In genomic region chr9:52217636-52218035, GRCm38 (mm10) we compare ENCODE assay signal across 20 mouse cellular contexts. TPM values are rescaled to one million over a fixed set of nuclear protein-coding genes. Genes with fewer than 3 reads are reported as not detected.
DNase-seq lines count a peak whose midpoint lies in the region; ATAC-seq and TF ChIP-seq lines count a peak whose summit lies in the region.
"Had no signal": no experiment of that assay in that cellular context is flagged by ENCODE, and none has a peak within 500 bp of the region (broad histone marks: within the 10 kb centered on the region; RNA-seq: fewer than 3 reads in every experiment).

No protein-coding gene starts in this region.

- H3K4me3 ChIP-seq in kidney, embryonic 15.5 days (replicated peaks) = no peak overlapping the region
- H3K4me3 ChIP-seq in CH12.LX (replicated peaks in 1 of 3; ENCODE audit: low read depth in 2 of 3, low read length in 2 of 3, poor library complexity in 1 of 3) = no peak overlapping the region
- no peak overlapping the region for H3K4me3 ChIP-seq in stomach, postnatal 0 days (ENCODE audit: low read depth, low read length)
- H3K4me3 ChIP-seq: forebrain, embryonic 12.5 days; heart, embryonic 10.5 days; hindbrain, embryonic 15.5 days; limb, embryonic 15.5 days; midbrain, embryonic 12.5 days; myocyte had no signal

- no peaks in the 10 kb centered on the region for H3K4me1 ChIP-seq in kidney, embryonic 15.5 days
- peaks cover 2 to 17% of the 10 kb centered on the region in 2 experiments; a peak in 2 of 4 replicates for H3K4me1 ChIP-seq in CH12.LX (ENCODE audit: control insufficient read depth in 1 of 2, insufficient read depth in 2 of 2)
- H3K4me1 ChIP-seq in stomach, postnatal 0 days (replicated peaks; ENCODE audit: control insufficient read depth, insufficient read depth) = no peaks in the 10 kb centered on the region
- H3K4me1 ChIP-seq: forebrain, embryonic 12.5 days; hindbrain, embryonic 15.5 days; limb, embryonic 15.5 days; midbrain, embryonic 12.5 days had no signal

- no peaks in the 10 kb centered on the region for H3K79me2 ChIP-seq in CH12.LX (replicated peaks; ENCODE audit: control insufficient read depth, extremely low read depth, insufficient read depth, poor library complexity, severe bottlenecking)

- no peaks in the 10 kb centered on the region for H3K36me3 ChIP-seq in kidney, embryonic 15.5 days
- no peaks in the 10 kb centered on the region for H3K36me3 ChIP-seq in CH12.LX (replicated peaks in 1 of 2; ENCODE audit: control insufficient read depth in 1 of 2, insufficient read depth in 1 of 2, low read length in 1 of 2)
- H3K36me3 ChIP-seq in stomach, postnatal 0 days (ENCODE audit: control insufficient read depth, insufficient read depth, low read length) = no peaks in the 10 kb centered on the region
- H3K36me3 ChIP-seq: forebrain, embryonic 12.5 days; heart, embryonic 10.5 days; hindbrain, embryonic 15.5 days; limb, embryonic 15.5 days; midbrain, embryonic 12.5 days had no signal

- TF ChIP-seq EP300 in CH12.LX (IDR thresholded peaks at IDR 0.05; ENCODE audit: low read length) = no peak
- TF ChIP-seq EP300 in stomach, postnatal 0 days (optimal IDR thresholded peaks at IDR 0.05) = no peak

- 12% methylated on average over 4 of the region's 4 CpGs for WGBS in kidney, embryonic 15.5 days
- 50% methylated on average over 4 of the region's 4 CpGs for whole genome bisulfite sequencing in stomach, postnatal 0 days

- peak; percentile 40 for DNase-seq in kidney, adult 11 months
- no peak for DNase-seq in CH12.LX (ENCODE audit: extremely low read depth)
- DNase-seq in adrenal gland, postnatal 25 days = peak; percentile 22
- peak; percentile 61 for DNase-seq in kidney, postnatal 14 days
- DNase-seq in stomach, postnatal 0 days (ENCODE audit: low spot score) = no peak
- DNase-seq in layer of hippocampus, postnatal 36 days = no peak
- DNase-seq: cerebellum, adult 11 months; cerebellum, postnatal 14 days; gastrocnemius, postnatal 10 days; heart, postnatal 14 days; thymus, adult 2 months had no signal

- no peaks in the 10 kb centered on the region for H3K9me3 ChIP-seq in kidney, embryonic 15.5 days (replicated peaks)
- no peaks in the 10 kb centered on the region for H3K9me3 ChIP-seq in CH12.LX (replicated peaks; ENCODE audit: low read length)
- H3K9me3 ChIP-seq in stomach, postnatal 0 days (ENCODE audit: control insufficient read depth, low read length) = no peaks in the 10 kb centered on the region
- H3K9me3 ChIP-seq: forebrain, embryonic 12.5 days; heart, embryonic 10.5 days; hindbrain, embryonic 15.5 days; limb, embryonic 15.5 days; midbrain, embryonic 12.5 days had no signal

- TF ChIP-seq CTCF in CH12.LX (conservative IDR thresholded peaks at IDR 0.05 in 1 of 2, IDR thresholded peaks at IDR 0.05 in 1 of 2; ENCODE audit: low read depth in 2 of 2, low read length in 2 of 2) = no peak
- no peak for TF ChIP-seq CTCF in stomach, postnatal 0 days (IDR thresholded peaks at IDR 0.05; ENCODE audit: low read depth)

- H3K27ac ChIP-seq in kidney, embryonic 15.5 days = no peak overlapping the region
- no peak overlapping the region for H3K27ac ChIP-seq in CH12.LX (ENCODE audit: insufficient read depth, low read depth)
- no peak overlapping the region for H3K27ac ChIP-seq in stomach, postnatal 0 days (replicated peaks)
- H3K27ac ChIP-seq: forebrain, embryonic 12.5 days; heart, embryonic 10.5 days; hindbrain, embryonic 15.5 days; limb, embryonic 15.5 days; midbrain, embryonic 12.5 days had no signal

- no peak for TF ChIP-seq RAD21 in CH12.LX (IDR thresholded peaks at IDR 0.05; ENCODE audit: low read depth, low read length)

- no peak overlapping the region for H3K9ac ChIP-seq in kidney, embryonic 15.5 days
- H3K9ac ChIP-seq in CH12.LX (ENCODE audit: insufficient read depth, low read depth) = no peak overlapping the region
- no peak overlapping the region for H3K9ac ChIP-seq in stomach, postnatal 0 days (ENCODE audit: low read length)
- H3K9ac ChIP-seq: forebrain, embryonic 12.5 days; hindbrain, embryonic 15.5 days; limb, embryonic 15.5 days; midbrain, embryonic 12.5 days had no signal

- TF ChIP-seq POLR2A in CH12.LX (IDR thresholded peaks at IDR 0.05; ENCODE audit: low read depth, low read length) = no peak

- no peak for ATAC-seq in kidney, embryonic 15.5 days (replicated peaks; ENCODE audit: low FRiP score)
- no peak for ATAC-seq in stomach, postnatal 0 days (ENCODE audit: low FRiP score, low TSS enrichment)
- no peak for ATAC-seq in erythroblast, adult 5-6 weeks (replicated peaks; ENCODE audit: low FRiP score, poor library complexity, severe bottlenecking)
- ATAC-seq: intestine, embryonic 16.5 days had no signal

- H3K27me3 ChIP-seq in kidney, embryonic 15.5 days = no peaks in the 10 kb centered on the region
- H3K27me3 ChIP-seq in CH12.LX (replicated peaks) = no peaks in the 10 kb centered on the region
- H3K27me3 ChIP-seq in stomach, postnatal 0 days (ENCODE audit: control insufficient read depth, insufficient read depth, low read length) = no peaks in the 10 kb centered on the region
- H3K27me3 ChIP-seq: hindbrain, embryonic 15.5 days; limb, embryonic 15.5 days; midbrain, embryonic 12.5 days had no signal

- in situ Hi-C loops in CH12.LX (cut with MboI; ENCODE audit: low pct_ligation_motif_present, low pct_unique_long_range_greater_than_20kb, low sequenced_read_pairs) = no loop called here

- no peak overlapping the region for H3K4me2 ChIP-seq in kidney, embryonic 15.5 days
- H3K4me2 ChIP-seq in CH12.LX (ENCODE audit: insufficient read depth, low read depth, poor library complexity, severe bottlenecking) = peak overlapping the region; percentile 19; the same call in 1 of the 2 replicates
- no peak overlapping the region for H3K4me2 ChIP-seq in stomach, postnatal 0 days (replicated peaks; ENCODE audit: low read depth)
- H3K4me2 ChIP-seq: forebrain, embryonic 12.5 days; hindbrain, embryonic 15.5 days; limb, embryonic 15.5 days; midbrain, embryonic 12.5 days had no signal

- dilution Hi-C loops in CH12.LX (cut with MboI; ENCODE audit: extremely low pct_ligation_motif_present, extremely low pct_unique_long_range_greater_than_20kb, low sequenced_read_pairs) = no loop called here

TF ChIP-seq in CH12.LX, 34 proteins besides CTCF, POLR2A, EP300 and RAD21:
- TF ChIP-seq MXI1 (IDR thresholded peaks at IDR 0.05; ENCODE audit: low read depth, low read length) = no peak
- no peak for TF ChIP-seq MAZ (IDR thresholded peaks at IDR 0.05; ENCODE audit: low read depth, low read length)
- no peak for TF ChIP-seq MEF2A (IDR thresholded peaks at IDR 0.05; ENCODE audit: borderline replicate concordance, low read depth, low read length)
- no peak for TF ChIP-seq TCF12 (IDR thresholded peaks at IDR 0.05; ENCODE audit: low read depth, low read length)
- no peak for TF ChIP-seq IRF4 (IDR thresholded peaks at IDR 0.05; ENCODE audit: low read depth, low read length)
- no peak for TF ChIP-seq PAX5 (IDR thresholded peaks at IDR 0.05; ENCODE audit: low read length)
- TF ChIP-seq ZKSCAN1 (IDR thresholded peaks at IDR 0.05; ENCODE audit: borderline replicate concordance, low read depth, low read length) = no peak
- no peak for TF ChIP-seq CHD2 (IDR thresholded peaks at IDR 0.05; ENCODE audit: low read length)
- TF ChIP-seq HCFC1 (IDR thresholded peaks at IDR 0.05; ENCODE audit: low read depth, low read length) = no peak
- TF ChIP-seq RCOR1 (conservative IDR thresholded peaks at IDR 0.05; ENCODE audit: low read depth, low read length) = no peak
- TF ChIP-seq E2F4 (IDR thresholded peaks at IDR 0.05; ENCODE audit: insufficient replicate concordance, low read depth, low read length) = no peak
- TF ChIP-seq UBTF (IDR thresholded peaks at IDR 0.05; ENCODE audit: low read depth, low read length) = no peak
- TF ChIP-seq TBP (conservative IDR thresholded peaks at IDR 0.05; ENCODE audit: low read depth, low read length) = no peak
- TF ChIP-seq ZNF384 (IDR thresholded peaks at IDR 0.05; ENCODE audit: low read depth, low read length) = no peak
- no peak for TF ChIP-seq USF1 (IDR thresholded peaks at IDR 0.05; ENCODE audit: low read depth, low read length)
- no peak for TF ChIP-seq NELFE (IDR thresholded peaks at IDR 0.05; ENCODE audit: low read depth, low read length)
- no peak for TF ChIP-seq POLR2AphosphoS2 (IDR thresholded peaks at IDR 0.05; ENCODE audit: low read depth, low read length)
- no peak for TF ChIP-seq ELF1 (IDR thresholded peaks at IDR 0.05; ENCODE audit: low read depth, low read length)
- no peak for TF ChIP-seq USF2 (conservative IDR thresholded peaks at IDR 0.05; ENCODE audit: low read depth, low read length)
TF ChIP-seq in CH12.LX: peak in this region for 0.

RNA-seq across cellular contexts. Expression of gene Zc3h12c, which starts 49.3 kb away (rescaled TPM):
- 3.4 and 3.5 TPM in 2 replicates for polyA plus RNA-seq in kidney, embryonic 15.5 days (2015; fragmentation: Nextera tagmentation; extraction: Ambion mirVana)
- 11.2 and 13.0 TPM in 2 replicates for total RNA-seq in CH12.LX (2012; rRNA removed)
- 21.7 and 22.4 TPM in 2 replicates for total RNA-seq in CH12.LX (2014; rRNA removed)
- 30.8 and 36.1 TPM in 2 replicates for polyA plus RNA-seq in CH12.LX (2012; ENCODE audit: insufficient read length, low read depth)
- 19.5 and 20.3 TPM in 2 replicates for total RNA-seq in adrenal gland, postnatal 25 days (2021)
- 1.1 and 1.2 TPM in 2 replicates for polyA plus RNA-seq in stomach, postnatal 0 days (2015; fragmentation: Nextera tagmentation; extraction: Ambion mirVana)
- total RNA-seq in layer of hippocampus, postnatal 36 days (2021) = 10 to 100 TPM; 12.6 to 12.9 TPM
- total RNA-seq in erythroblast, adult 5-6 weeks (2015; ENCODE audit: low replicate concordance) = 0.19 and 1.0 TPM in 2 replicates
- total RNA-seq in erythroblast, adult 5-6 weeks (2017; ENCODE audit: low replicate concordance) = 1.1 TPM in 2 replicates

Comparison
In these comparisons a context has a peak if more than half of its experiments do, and no peak if none do; other contexts are left out.
1. DNase-seq: peak in kidney, adult 11 months (single experiment), adrenal gland, postnatal 25 days (single experiment) and kidney, postnatal 14 days (single experiment); none in CH12.LX (single experiment), stomach, postnatal 0 days (single experiment) and layer of hippocampus, postnatal 36 days (0 of 2).